Comparison of ENCODE assay signal across 22 mouse cellular contexts in genomic region chr17:26719405-26719804, GRCm38 (mm10).
"Had no signal": no experiment of that assay in that cellular context is flagged by ENCODE, and none has a peak within 500 bp of the region (broad histone marks: within the 10 kb centered on the region; RNA-seq: fewer than 3 reads in every experiment).

No protein-coding gene starts in this region.

- H3K4me2 ChIP-seq: heart, embryonic 11.5 days; heart, embryonic 13.5 days; heart, embryonic 15.5 days; hindbrain, embryonic 13.5 days; hindbrain, embryonic 15.5 days; kidney, embryonic 15.5 days; limb, embryonic 12.5 days had no signal

- H3K9ac ChIP-seq: forebrain, postnatal 0 days; heart, embryonic 13.5 days; heart, embryonic 15.5 days; hindbrain, embryonic 13.5 days; hindbrain, embryonic 15.5 days; kidney, embryonic 15.5 days; limb, embryonic 12.5 days had no signal

- DNase-seq: forebrain, postnatal 0 days; gastrocnemius, postnatal 14 days; gastrocnemius, postnatal 36 days; heart, adult 2 months; heart, postnatal 14 days; heart, postnatal 36 days; kidney, adult 11 months; kidney, postnatal 14 days; kidney, postnatal 36 days had no signal

- H3K27me3 ChIP-seq: heart, embryonic 13.5 days; heart, embryonic 15.5 days; hindbrain, embryonic 13.5 days; hindbrain, embryonic 15.5 days; kidney, embryonic 15.5 days; limb, embryonic 12.5 days had no signal

- ATAC-seq: forebrain, postnatal 0 days; hindbrain, postnatal 0 days; intestine, embryonic 16.5 days had no signal

- H3K4me1 ChIP-seq: limb, embryonic 12.5 days had no signal

- H3K4me3 ChIP-seq: heart, adult 2 months; heart, embryonic 13.5 days; heart, embryonic 15.5 days; hindbrain, embryonic 13.5 days; hindbrain, embryonic 15.5 days; kidney, embryonic 15.5 days; layer of hippocampus, adult 2 months; left cerebral cortex, adult 2 months; limb, embryonic 10.5 days; limb, embryonic 12.5 days had no signal

- H3K9me3 ChIP-seq: heart, embryonic 13.5 days; heart, embryonic 15.5 days; hindbrain, embryonic 13.5 days; hindbrain, embryonic 15.5 days; kidney, embryonic 15.5 days; limb, embryonic 10.5 days; limb, embryonic 12.5 days had no signal

- H3K27ac ChIP-seq: heart, adult 2 months; heart, embryonic 13.5 days; heart, embryonic 15.5 days; hindbrain, embryonic 13.5 days; hindbrain, embryonic 15.5 days; hindbrain, postnatal 0 days; kidney, embryonic 15.5 days; kidney, postnatal 0 days; layer of hippocampus, adult 2 months; left cerebral cortex, adult 2 months; limb, embryonic 10.5 days; limb, embryonic 12.5 days had no signal

- H3K36me3 ChIP-seq: heart, embryonic 15.5 days; hindbrain, embryonic 13.5 days; hindbrain, embryonic 15.5 days; kidney, embryonic 15.5 days; limb, embryonic 10.5 days; limb, embryonic 12.5 days had no signal
